Mouse (Mus musculus): ENCODE data around the gene Eef1a1.

The Eef1a1 gene

GRCm38 (mm10) chr9:78477021-78477551, 11.9 kb downstream of the Eef1a1 start:
- no peak for DNase-seq (ENCODE audit: low spot score in 2 of 2)

GRCm38 (mm10) chr9:78476531-78477020, 12.4 kb downstream of the Eef1a1 start:
- DNase-seq (ENCODE audit: low spot score in 2 of 2): no peak

DNA sequence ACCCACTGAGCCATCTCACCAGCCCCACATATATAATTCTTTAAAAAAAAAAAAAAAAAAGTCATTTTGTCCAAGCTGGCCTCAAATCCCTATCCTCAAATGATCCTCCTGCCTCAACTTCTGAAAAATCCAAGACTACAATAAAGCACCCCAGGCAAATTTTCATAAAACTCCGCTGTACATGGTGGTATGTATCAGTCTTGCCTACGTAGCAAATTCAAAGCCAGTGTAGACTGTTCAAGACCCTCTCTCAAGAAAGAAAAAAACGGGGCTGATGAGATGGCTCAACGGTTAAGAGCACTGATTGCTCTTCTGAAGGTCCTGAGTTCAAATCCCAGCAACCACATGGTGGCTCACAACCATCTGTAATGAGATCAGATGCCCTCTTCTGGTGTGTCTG, 13.1 kb downstream of the Eef1a1 start:
- DNase-seq (ENCODE audit: low spot score in 2 of 2): no peak

GRCm38 (mm10) chr9:78475383-78475780, 13.6 kb downstream of the Eef1a1 start:
- DNase-seq (ENCODE audit: low spot score in 2 of 2): no peak

DNA sequence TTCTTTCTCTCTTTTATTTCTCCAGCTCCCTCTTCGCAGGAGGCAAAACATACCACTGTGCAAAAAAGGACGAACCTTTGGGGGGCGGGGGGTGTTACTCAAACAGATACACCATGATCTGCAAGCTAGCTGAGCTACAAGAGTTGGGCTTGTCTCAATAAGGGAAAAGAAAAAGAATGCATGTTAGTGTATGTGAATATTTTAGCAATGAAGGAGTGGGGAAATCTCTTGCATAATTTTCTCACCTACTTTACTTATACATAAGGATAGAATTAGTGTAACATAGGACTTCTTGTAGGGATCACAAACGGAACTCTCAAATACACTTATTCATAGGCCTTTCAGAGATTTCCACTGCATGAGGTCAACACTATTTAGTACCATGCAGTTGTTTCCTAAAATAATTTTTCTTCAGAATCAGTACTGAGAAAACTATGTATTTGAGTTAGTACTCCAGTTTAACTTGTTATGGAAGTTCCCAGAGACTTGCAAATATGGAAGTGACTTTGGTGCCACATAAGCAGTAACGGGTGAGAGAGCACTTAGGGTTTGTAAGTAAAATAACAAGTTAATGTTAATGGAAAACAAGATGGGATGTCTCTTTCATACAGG, 14.1 kb downstream of the Eef1a1 start:
- DNase-seq (ENCODE audit: low spot score in 2 of 2): no peak

DNA sequence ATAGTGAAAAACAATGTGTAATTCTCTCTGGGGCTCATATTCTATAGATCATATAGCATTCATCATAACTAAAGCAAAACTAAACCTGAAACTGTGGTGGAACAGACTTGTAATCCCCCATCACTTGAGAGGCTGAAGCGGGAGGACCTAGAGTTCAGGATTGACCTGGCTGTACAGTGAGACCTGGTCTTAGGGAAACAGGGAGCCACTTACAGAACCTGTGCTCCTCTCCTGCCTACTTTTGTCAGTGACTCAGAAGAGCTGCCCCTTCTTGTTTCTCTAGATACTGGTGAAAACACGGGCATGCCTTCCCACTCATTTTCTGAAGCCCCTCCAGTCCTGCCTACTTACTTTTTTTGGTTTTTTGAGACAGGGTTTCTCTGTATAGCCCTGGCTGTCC, 14.7 kb downstream of the Eef1a1 start:
- DNase-seq (ENCODE audit: low spot score in 2 of 2): no peak

DNA sequence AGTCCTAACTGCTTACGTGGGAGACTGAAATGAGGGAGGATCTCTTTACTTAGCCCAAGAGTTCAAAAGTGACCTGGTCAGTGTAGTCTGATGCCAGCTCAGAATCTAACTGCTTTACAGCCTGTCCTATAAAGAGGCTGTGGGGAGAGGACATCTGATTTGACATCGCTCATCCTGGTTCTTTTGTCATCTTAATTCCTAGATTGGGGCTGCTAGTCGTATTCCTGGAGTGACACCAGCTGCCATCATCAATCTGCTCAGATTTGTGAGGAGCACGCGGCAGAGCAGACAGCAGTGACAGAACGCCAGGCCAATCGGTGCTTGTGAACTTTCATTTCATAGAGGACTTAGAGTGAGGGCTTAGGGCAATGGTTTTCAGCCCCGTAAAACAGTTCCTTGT, 15.4 kb downstream of the Eef1a1 start:
- no peak for DNase-seq (ENCODE audit: low spot score in 2 of 2)

DNA sequence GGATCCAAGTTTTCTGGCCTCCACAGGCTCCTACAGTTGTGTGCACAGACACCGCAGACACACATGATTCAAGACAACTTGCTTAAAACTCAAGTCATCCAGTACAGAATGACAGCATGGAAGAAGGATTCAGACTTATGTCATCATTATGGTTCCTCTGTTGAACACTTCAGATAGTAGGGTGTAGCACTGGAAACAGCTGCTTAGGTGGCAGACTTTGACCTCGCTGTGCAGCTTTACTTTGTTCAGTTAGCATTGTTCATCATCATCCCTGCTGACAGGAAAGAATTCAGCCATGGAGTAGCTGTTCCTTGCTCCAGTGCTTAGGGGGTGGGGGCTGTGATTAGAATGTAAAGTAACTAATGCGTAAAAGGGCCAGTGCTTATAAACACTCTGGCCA, 23.2 kb downstream of the Eef1a1 start:
- no peak for DNase-seq (ENCODE audit: low spot score in 2 of 2)

DNA sequence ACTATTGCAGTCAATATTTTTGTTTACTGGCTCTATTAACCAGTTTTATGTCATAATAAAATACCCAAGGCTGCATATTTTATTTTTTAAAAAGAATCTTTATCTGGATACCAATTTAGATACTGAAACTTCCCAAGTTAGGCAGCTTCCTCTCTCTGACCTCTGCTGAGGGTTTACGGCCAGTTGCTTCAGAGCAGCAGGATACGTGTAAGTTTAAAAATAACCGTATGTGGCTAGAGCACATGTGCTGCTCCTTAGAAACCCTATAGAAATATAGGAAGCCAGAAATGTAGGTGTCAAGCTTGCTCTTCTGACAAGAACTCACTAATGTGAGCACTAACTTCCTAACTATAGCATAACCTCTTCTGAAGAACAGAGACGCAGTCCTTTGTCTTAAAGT, 25.6 kb downstream of the Eef1a1 start:
- no peak for DNase-seq (ENCODE audit: low spot score in 2 of 2)

DNA sequence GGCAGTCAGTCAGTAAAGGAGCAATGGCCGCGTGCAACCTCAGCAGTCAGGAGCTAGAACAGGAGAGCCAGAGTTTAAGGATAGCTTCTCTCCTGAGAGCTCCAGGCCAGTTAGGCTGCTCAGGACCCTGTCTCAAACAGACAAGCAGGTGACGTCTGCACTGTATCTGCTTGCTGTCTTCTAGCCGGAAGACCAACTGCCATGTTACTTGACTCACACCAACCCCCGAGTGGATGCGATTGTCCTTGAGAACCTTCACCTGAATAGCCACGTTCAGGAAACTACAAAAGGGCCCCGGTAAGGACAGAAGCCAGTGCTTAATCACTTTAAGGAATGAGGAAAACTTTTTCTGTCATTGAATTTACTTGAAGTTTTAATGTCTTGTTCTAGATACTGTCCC, 31.9 kb downstream of the Eef1a1 start:
- no peak for DNase-seq (ENCODE audit: low spot score in 2 of 2)

GRCm38 (mm10) chr9:78451382-78451781, 37.6 kb downstream of the Eef1a1 start:
- DNase-seq (ENCODE audit: low spot score in 2 of 2): no peak

DNA sequence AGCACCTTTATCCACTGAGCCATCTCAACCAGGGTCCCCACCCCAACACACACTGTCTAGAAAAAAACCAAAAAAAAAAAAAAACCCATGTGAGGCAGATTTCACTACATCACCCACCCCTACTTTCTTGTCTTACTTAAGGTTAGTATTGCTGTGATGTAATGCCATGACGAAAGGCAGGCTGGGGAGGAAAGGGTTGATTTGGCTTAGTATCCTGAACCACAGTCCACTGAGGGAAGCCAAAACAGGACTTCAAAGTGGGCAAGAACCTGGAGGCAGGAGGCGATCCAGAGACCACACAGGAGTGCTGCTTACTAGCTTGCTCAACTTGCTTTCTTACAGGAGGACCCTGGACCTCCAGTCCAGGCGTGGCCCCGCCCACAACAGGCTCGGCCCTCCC, 38.5 kb downstream of the Eef1a1 start:
- no peak for DNase-seq (ENCODE audit: low spot score in 2 of 2)

DNA sequence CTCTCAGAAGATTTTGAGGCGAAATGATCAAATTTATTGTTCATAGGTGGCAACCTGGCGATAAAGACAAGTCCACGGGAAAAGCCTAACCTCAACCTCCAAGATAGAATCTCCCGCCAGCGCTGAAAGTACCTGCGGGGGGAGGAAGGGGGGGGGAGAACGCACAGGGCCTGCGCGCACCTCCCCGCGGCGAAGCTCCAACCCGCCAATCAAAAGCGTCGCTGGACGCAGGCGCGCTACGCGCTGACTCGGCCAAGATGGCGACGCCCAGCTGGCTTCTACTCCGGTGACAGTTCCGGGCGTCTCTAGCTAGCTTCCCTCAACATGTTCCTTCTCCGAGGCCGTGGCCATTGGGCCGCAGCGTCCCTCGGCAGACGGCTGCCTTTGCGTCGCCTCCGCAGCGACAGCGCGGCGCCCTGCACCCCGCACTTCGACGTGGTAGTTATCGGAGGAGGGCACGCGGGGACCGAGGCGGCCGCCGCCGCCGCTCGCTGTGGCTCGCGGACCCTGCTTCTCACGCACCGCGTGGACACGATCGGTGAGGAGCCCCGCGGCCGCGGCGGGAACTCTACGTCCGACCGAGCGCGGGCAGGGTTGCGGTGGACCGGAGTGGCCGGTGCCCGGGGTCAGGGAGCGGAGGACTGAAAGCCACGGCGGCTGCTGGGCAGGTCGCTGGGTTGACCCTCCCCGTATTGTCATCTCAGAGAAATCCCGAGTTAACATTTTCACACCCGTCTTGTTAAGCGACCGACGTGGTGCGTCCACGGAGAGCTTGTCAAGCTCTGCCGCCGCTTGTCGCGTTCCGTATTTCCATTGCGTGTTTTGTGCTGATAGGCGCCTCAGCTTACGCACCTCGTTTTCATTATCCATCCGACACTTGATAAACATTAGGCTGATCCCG, 40.7 kb downstream of the Eef1a1 start, which contains the start of the genes Mto1 and Gm17324:
TSS of gene Mto1 (plus strand) at position 236 of the 901 bp plus-strand sequence.
TSS of gene Gm17324 (minus strand) at position 814 of the 901 bp plus-strand sequence.
- peak; percentile 63 to 80 for DNase-seq (ENCODE audit: low spot score in 2 of 2)

DNA sequence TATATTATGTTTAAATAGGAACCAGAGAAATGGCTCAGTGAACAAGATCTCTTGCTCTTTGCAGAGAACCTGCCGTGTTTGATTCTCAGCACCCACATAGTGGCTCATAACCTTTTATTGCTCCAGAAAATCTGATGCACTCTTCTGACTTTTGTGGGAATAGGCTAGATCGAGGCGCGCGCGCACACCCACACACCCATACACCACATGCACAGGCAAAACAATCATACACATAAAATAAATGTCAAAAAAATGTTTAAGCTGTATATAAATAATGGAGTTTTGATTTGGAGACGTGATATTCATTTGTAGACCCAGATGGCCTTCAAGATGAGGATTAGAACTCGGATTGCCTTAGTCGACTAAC, 41.4 kb downstream of the Eef1a1 start:
- DNase-seq (ENCODE audit: low spot score in 2 of 2): no peak

- DNase-seq (ENCODE audit: low spot score in 2 of 2): peak; percentile 7 to 13
Observed at GRCm38 (mm10) chr9:78442579-78443392, 46.2 kb downstream of the Eef1a1 start, which contains the start of gene Cgas. Gene Cgas, minus strand, starts transcription at chr9:78443237.

- DNase-seq (ENCODE audit: low spot score in 2 of 2): no peak
Observed at GRCm38 (mm10) chr9:78442237-78442578, 46.7 kb downstream of the Eef1a1 start.

DNA sequence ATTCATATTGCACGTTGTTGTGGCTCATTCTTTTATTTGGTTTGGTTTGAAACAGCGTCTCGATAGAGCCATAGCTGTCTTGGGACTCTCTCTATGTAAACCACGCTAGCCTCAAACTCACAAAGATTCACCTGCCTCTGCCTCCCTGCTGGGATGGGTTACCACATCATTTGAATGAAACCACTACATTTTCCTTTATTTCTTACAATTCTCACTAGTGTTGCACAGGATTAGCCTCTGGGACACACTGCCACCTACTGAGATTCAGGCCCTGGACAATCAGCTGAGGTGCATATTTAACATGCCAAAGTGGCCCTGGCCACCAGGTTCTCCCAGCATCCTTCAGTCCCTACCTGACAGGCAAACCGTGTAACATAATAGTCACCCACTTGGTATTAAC, 49.5 kb downstream of the Eef1a1 start:
- DNase-seq (ENCODE audit: low spot score in 2 of 2): no peak

DNA sequence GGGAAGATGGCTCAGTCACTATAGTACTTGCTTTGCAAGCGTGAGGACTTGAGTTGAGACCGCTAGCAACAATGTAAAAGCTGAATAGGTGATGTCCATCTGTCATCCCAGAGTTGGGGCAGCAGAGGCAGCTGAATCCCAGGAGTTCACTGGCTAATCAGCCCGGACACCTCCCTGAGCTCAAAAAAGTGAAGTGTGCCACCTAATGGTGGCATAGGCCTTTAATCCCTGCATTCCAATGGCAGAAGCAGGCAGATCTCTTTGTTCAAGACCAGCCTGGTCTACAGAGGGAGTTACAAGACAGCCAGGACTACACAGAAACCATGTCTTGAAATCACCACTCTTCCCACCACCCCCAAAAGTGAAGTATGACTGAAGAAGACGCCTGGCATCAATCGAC, 56.5 kb downstream of the Eef1a1 start:
- DNase-seq (ENCODE audit: low spot score in 2 of 2): no peak

GRCm38 (mm10) chr9:78430486-78430885, 58.5 kb downstream of the Eef1a1 start:
- DNase-seq (ENCODE audit: low spot score in 2 of 2): no peak

DNA sequence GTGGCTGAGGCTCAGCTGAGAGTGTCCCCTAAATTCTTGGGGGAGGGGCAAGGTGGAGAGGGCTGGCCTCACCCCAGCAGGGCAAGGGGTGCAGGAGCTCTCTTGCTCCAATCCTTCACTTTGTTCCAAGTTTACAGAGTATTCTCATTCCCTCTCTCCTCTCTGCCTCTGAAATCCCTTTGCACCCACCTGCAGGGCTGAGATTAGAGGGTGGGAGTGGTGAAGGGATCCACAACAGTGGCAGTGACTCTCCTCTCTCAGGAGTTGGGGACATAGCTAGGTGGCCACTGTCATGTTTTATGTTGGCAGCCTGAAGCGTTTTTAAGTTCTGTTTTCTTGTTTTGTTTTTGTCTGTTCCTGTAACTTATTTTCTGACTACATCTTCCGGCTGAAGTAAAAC, 59.4 kb downstream of the Eef1a1 start:
- DNase-seq (ENCODE audit: low spot score in 2 of 2): no peak

DNA sequence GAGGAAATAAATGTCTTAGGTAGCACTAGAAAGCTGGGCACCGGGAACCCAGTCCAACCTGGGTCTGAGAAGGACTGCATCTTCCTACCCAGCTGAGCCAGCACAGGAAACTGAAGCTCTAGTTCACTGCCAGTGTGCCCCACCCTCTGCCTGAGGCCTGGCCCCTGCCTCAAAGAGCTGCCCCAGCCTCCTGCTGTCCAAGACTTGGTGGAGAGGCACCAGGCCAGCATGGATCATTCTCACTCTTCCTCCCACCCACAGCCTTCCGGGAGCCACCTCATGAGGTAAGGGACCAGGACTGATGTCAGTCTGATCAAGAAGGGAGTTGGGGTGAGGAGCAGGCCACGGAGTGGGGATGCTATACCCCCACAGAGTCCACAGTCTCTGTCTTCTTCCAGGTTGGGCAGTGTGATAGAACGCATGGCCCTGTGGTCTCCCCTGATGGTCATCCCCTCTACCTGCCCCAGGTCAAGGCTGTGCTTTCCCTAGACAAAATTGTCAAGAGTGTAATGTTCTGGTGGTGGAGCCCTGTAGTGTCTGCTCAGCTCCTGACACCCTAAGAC, 60.0 kb downstream of the Eef1a1 start:
- DNase-seq (ENCODE audit: low spot score in 2 of 2): no peak

Measured in frontal cortex, postnatal 25 days (tissue).